Mouse (Mus musculus) spleen, adult 2 months (tissue): ENCODE results near the gene Fdxr.

Experiments
- CTCF ChIP-seq: fragments of 200-500 bp; IDR thresholded peaks from 2 replicates; pipeline ENCODE4 v1.5.1; 2011; ENCODE audit warnings: mild to moderate bottlenecking, inconsistent platforms; ENCODE audit not compliant: insufficient read depth, insufficient read length, insufficient replicate concordance; ENCODE audit errors: extremely low read depth
- POLR2A ChIP-seq: fragments of 200-500 bp; IDR thresholded peaks from 2 replicates; pipeline ENCODE4 v1.6.1; 2011; ENCODE audit warnings: low read depth, low read length, inconsistent platforms

GRCm38 (mm10) chr11:115246386-115246785 lies 30.5 kb downstream of the Fdxr start:
- TF ChIP-seq POLR2A (no peak), CTCF (no peak)
